Mouse (Mus musculus) hindlimb bud, embryonic 11.5 days (tissue): ENCODE measurements around the gene Ptges3.
A peak's percentile ranks its signal among the peaks of the same experiment; 100 is the strongest.
"Not testable (repeated sequence)": the region's sequence is repeated elsewhere in the genome, so short reads cannot be mapped to it uniquely, and the experiment has no call there.

Source experiments
- DNase-seq: peaks from one replicate; pipeline ENCODE4 v3.0.0-alpha.2; 2012; ENCODE audit warnings: low read depth, low spot score; ENCODE audit errors: extremely low spot score

Gene Ptges3

GRCm38 (mm10) chr10:128058601-128059151 lies at the start of gene Ptges3:
Gene Ptges3, plus strand, starts transcription at chr10:128058954.
- DNase-seq: peak; percentile 83

GRCm38 (mm10) chr10:128009735-128010134 lies 49.0 kb upstream of the Ptges3 start:
- no peak for DNase-seq

- DNase-seq: no peak
Observed at GRCm38 (mm10) chr10:128015068-128015934, 43.5 kb upstream of the Ptges3 start, which contains the start of gene Prim1. Gene Prim1, plus strand, starts transcription at chr10:128015168.

- DNase-seq: no peak
Observed at GRCm38 (mm10) chr10:128022196-128022595, 36.6 kb upstream of the Ptges3 start.

GRCm38 (mm10) chr10:128023496-128023895 lies 35.3 kb upstream of the Ptges3 start:
- DNase-seq: no peak

- DNase-seq: no peak
Observed at GRCm38 (mm10) chr10:128029931-128030330, 28.8 kb upstream of the Ptges3 start.

GRCm38 (mm10) chr10:128030860-128031259 lies 27.9 kb upstream of the Ptges3 start:
- no peak for DNase-seq

GRCm38 (mm10) chr10:128036746-128037425 lies 21.9 kb upstream of the Ptges3 start:
- no peak for DNase-seq

- DNase-seq: no peak
Observed at GRCm38 (mm10) chr10:128037921-128038320, 20.8 kb upstream of the Ptges3 start.

- DNase-seq: no peak
Observed at GRCm38 (mm10) chr10:128039167-128039566, 19.6 kb upstream of the Ptges3 start.

- DNase-seq: no peak
Observed at GRCm38 (mm10) chr10:128039858-128040257, 18.9 kb upstream of the Ptges3 start.

- DNase-seq: no peak
Observed at GRCm38 (mm10) chr10:128040293-128040692, 18.5 kb upstream of the Ptges3 start.

- no peak for DNase-seq
Observed at GRCm38 (mm10) chr10:128041636-128042035, 17.1 kb upstream of the Ptges3 start.

GRCm38 (mm10) chr10:128042466-128042865 lies 16.3 kb upstream of the Ptges3 start:
- DNase-seq: no peak

- DNase-seq: no peak
Observed at GRCm38 (mm10) chr10:128043041-128043835, 15.5 kb upstream of the Ptges3 start.

- no peak for DNase-seq
Observed at GRCm38 (mm10) chr10:128048157-128048556, 10.6 kb upstream of the Ptges3 start.

- DNase-seq: no peak
Observed at GRCm38 (mm10) chr10:128049741-128050140, 9.0 kb upstream of the Ptges3 start.

GRCm38 (mm10) chr10:128050355-128050754 lies 8.4 kb upstream of the Ptges3 start:
- DNase-seq: no peak

- no peak for DNase-seq
Observed at GRCm38 (mm10) chr10:128051589-128051988, 7.2 kb upstream of the Ptges3 start.

- not testable (repeated sequence) for DNase-seq
Observed at GRCm38 (mm10) chr10:128052136-128052535, 6.6 kb upstream of the Ptges3 start.

GRCm38 (mm10) chr10:128053001-128053400 lies 5.8 kb upstream of the Ptges3 start:
- no peak for DNase-seq
